Mouse (Mus musculus): ENCODE results near the gene Gm20431.

GRCm38 (mm10) chr2:167629665-167630209, 31.6 kb downstream of the Gm20431 start:
- no peak for TF ChIP-seq CTCF (IDR thresholded peaks at IDR 0.05; ENCODE audit: extremely low read depth, insufficient read depth, low read length)
- TF ChIP-seq POLR2A (IDR thresholded peaks at IDR 0.05; ENCODE audit: extremely low read depth, insufficient read depth, low read length), result no peak

Measured in cortical plate, adult 2 months (tissue).